Mouse (Mus musculus) layer of hippocampus, adult 8-10 months (tissue): ENCODE data around the gene Atp6v1d. TPM values are rescaled to one million over a fixed set of nuclear protein-coding genes. Genes with fewer than 3 reads are reported as not detected.

ENCODE experiments used
- DNase-seq, 2 experiments: peaks; one replicate each; pipeline ENCODE4 v3.0.0; 2022; ENCODE audit warnings: low spot score in 2 of 2
- total RNA-seq, 4 experiments: library from RNA; stranded (reverse); gene quantifications; 2 replicates each; pipeline ENCODE4 v1.2.4; 2022

Atp6v1d gene
- 100 to 1,000 TPM; 242 to 278 (median 250) TPM for total RNA-seq

- DNase-seq, result peak; percentile 99
These were observed at the start of gene Atp6v1d, which contains the start of gene Eif2s1 for GRCm38 (mm10) chr12:78861496-78862253. Atp6v1d (minus strand) TSS chr12:78861638. Eif2s1 (plus strand) TSS chr12:78861819.

- no peak for DNase-seq
These were observed 49.4 kb upstream of the Atp6v1d start for GRCm38 (mm10) chr12:78910684-78911461.

- DNase-seq, result no peak
These were observed 46.7 kb upstream of the Atp6v1d start for GRCm38 (mm10) chr12:78908081-78908605.

GRCm38 (mm10) chr12:78906707-78907162 is 45.3 kb upstream of the Atp6v1d start, which contains the start of gene Plek2:
Plek2 (minus strand) TSS chr12:78906964.
- DNase-seq, result no peak

- DNase-seq, result no peak
These were observed 43.1 kb upstream of the Atp6v1d start for GRCm38 (mm10) chr12:78904499-78904898.

GRCm38 (mm10) chr12:78903313-78903712 is 41.9 kb upstream of the Atp6v1d start:
- DNase-seq, result no peak

- no peak for DNase-seq
These were observed 40.0 kb upstream of the Atp6v1d start for GRCm38 (mm10) chr12:78901467-78901866.

GRCm38 (mm10) chr12:78897861-78898260 is 36.4 kb upstream of the Atp6v1d start:
- no peak for DNase-seq

- no peak for DNase-seq
These were observed 29.7 kb upstream of the Atp6v1d start for GRCm38 (mm10) chr12:78891149-78891548.

- DNase-seq, result no peak
These were observed 28.6 kb upstream of the Atp6v1d start for GRCm38 (mm10) chr12:78890062-78890461.

- DNase-seq, result no peak
These were observed 13.1 kb upstream of the Atp6v1d start for GRCm38 (mm10) chr12:78874581-78874980.

GRCm38 (mm10) chr12:78868115-78868514 is 6.7 kb upstream of the Atp6v1d start:
- no peak for DNase-seq

GRCm38 (mm10) chr12:78865434-78865833 is 4.0 kb upstream of the Atp6v1d start:
- no peak for DNase-seq

- DNase-seq, result no peak
These were observed 854 bp upstream of the Atp6v1d start for GRCm38 (mm10) chr12:78862254-78862730.

GRCm38 (mm10) chr12:78860921-78861495 is 430 bp downstream of the Atp6v1d start:
- DNase-seq, result peak in 1 of 2 experiments; percentile 21

- no peak for DNase-seq
These were observed 13.2 kb downstream of the Atp6v1d start for GRCm38 (mm10) chr12:78848246-78848645.

- no peak for DNase-seq
These were observed 19.0 kb downstream of the Atp6v1d start for GRCm38 (mm10) chr12:78842429-78842828.

- no peak for DNase-seq
These were observed 21.5 kb downstream of the Atp6v1d start for GRCm38 (mm10) chr12:78839906-78840305.

GRCm38 (mm10) chr12:78834496-78834895 is 26.9 kb downstream of the Atp6v1d start:
- no peak for DNase-seq

- no peak for DNase-seq
These were observed 47.0 kb downstream of the Atp6v1d start for GRCm38 (mm10) chr12:78814437-78814836.

- no peak for DNase-seq
These were observed 59.6 kb downstream of the Atp6v1d start for GRCm38 (mm10) chr12:78801836-78802235.
